Mouse (Mus musculus) MEL-GATA-1-ER (cell line): ENCODE results near the gene Maml3.

Experiments
- DNase-seq: peaks from one replicate; pipeline ENCODE4 v3.0.0-alpha.2; 2012; ENCODE audit warnings: low read depth; ENCODE audit errors: extremely low read depth

Maml3 gene

GRCm38 (mm10) chr3:51713233-51713632 is 391.6 kb downstream of the Maml3 start:
- DNase-seq = no peak

DNA sequence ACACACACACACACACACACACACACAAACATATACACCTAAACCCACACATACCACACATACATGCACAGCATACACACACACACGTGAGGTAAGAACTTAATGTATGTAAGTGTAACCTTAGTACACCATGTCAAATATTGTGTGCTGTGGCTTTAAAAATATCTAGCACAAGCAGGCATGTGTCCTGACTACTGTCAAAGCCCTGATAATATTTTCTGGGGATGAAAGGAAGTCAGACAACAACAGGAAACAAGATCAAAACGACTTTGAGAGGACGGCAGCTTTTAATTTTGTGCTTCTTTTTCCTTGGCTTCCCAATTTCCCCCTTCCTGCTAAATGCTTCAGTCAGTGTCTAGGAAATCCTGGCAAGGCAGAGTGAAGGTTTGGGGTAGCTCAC is 392.5 kb downstream of the Maml3 start:
- no peak for DNase-seq

DNA sequence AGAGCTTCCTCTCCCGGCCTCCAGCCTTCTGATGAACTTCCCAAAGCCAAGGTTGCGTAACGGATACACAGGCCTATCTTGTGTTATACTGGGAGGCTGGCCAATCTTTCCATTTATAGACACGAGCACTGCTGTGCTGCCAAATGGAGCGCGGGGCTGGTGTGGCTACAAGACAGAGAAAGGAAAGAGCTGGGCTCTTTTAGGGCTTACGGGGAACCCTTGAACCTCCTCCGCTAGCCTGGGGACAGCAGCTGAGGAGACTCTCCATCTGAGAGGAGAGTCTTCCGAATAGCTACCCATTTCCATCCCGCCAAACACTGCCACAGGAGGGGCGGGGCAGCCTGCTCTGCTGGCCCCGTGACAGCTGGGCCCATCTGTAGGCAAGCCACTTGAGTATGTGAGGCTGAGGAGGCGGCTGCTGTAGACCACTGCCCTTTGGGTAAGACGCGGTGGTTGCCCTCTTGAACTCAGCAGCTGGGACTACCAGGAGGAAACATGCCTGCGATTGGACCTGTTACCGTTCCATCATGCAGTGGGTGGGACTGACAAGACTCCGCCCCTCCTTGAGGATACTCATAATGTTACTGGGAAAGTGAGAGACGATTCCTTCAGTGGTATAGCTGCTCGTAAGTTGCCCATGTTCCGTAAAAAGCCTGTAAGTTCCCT is 396.0 kb downstream of the Maml3 start:
- peak; percentile 75 for DNase-seq

GRCm38 (mm10) chr3:51708375-51708745 is 396.5 kb downstream of the Maml3 start:
- DNase-seq = no peak

DNA sequence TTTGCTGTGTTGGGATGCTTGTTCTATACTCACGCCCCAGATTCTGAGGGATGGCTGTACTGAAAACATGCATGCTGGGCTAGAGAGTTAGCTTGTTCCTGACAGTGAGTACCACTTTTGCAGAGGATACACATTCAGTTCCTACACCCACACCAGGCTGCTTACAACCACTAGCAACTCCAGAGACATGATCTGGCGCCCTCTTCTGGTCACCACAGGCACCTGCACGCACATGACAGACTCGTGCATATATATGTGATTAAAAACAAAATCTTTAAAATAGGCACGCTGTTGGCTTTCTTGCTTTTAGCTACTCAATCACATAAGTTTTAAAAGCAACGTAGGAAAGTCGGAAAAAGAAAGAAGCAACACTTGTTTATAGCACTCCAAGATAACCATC is 399.7 kb downstream of the Maml3 start:
- DNase-seq = no peak

- DNase-seq = no peak
Observed at GRCm38 (mm10) chr3:51703478-51703877, 401.4 kb downstream of the Maml3 start.

GRCm38 (mm10) chr3:51702701-51703286 is 402.1 kb downstream of the Maml3 start:
- DNase-seq = no peak

GRCm38 (mm10) chr3:51701950-51702349 is 402.9 kb downstream of the Maml3 start:
- no peak for DNase-seq

GRCm38 (mm10) chr3:51701281-51701751 is 403.6 kb downstream of the Maml3 start:
- DNase-seq = no peak

- no peak for DNase-seq
Observed at GRCm38 (mm10) chr3:51700731-51701280, 404.1 kb downstream of the Maml3 start.

- no peak for DNase-seq
Observed at GRCm38 (mm10) chr3:51700123-51700522, 404.8 kb downstream of the Maml3 start.

DNA sequence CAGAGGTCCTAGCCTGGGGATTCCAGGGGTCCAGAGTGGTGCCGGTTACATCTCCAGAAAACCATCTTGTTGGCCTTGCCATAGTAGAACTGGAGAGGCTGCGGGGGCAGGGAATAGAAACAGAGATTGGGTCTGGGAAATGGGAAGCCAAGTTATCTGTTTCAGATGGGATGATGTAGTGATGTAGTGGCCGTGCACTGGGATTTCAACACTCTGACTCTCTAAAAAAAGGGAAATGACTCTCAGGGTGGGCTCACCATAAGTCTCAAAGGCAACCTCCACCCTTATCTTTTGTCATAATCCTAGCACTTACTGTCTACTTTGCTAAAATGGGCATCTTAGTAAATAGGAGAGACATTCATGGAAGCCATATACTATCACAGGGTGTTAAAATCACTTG is 406.9 kb downstream of the Maml3 start:
- no peak for DNase-seq

DNA sequence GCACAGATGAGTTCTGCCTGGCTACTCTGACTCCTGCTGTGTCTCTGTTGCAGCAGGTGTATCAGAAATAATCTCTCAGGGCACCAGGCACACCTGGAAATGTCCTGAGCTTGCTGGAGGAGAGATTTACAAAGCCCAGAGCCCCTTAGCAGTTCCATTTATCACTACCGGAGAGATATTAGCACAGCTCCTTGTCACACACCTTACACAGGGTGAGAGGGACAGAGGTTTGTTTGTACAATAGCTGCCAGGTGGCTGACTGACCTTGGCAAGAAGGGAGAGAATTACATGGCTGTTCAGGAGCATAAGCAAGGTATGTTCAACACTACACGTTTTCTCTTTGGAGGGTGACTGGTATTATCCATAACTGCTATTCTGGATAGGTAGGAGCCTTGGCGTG is 409.2 kb downstream of the Maml3 start:
- DNase-seq = no peak

- no peak for DNase-seq
Observed at GRCm38 (mm10) chr3:51694576-51694975, 410.3 kb downstream of the Maml3 start.

- DNase-seq = no peak
Observed at GRCm38 (mm10) chr3:51693196-51693595, 411.7 kb downstream of the Maml3 start.

DNA sequence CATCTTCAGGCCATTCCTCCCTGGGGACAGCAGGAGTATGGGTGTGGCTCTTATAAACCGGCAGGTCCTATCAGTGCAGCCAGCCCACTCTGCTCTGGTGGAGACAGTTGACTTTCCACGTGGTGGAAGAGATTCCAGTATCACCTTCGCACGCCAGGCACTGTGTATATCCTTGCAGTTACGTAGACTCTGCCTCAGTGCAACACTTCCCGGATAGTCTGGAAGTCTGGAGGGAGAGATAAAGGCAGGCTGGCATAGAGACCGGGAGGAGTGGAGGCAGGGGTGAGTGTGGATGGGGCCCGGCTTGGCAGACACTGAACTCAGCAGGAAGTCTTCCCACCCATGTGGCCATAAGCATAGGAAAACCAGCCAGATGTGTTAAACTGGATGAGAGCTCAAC is 416.2 kb downstream of the Maml3 start:
- no peak for DNase-seq

GRCm38 (mm10) chr3:51686791-51687190 is 418.1 kb downstream of the Maml3 start:
- no peak for DNase-seq

DNA sequence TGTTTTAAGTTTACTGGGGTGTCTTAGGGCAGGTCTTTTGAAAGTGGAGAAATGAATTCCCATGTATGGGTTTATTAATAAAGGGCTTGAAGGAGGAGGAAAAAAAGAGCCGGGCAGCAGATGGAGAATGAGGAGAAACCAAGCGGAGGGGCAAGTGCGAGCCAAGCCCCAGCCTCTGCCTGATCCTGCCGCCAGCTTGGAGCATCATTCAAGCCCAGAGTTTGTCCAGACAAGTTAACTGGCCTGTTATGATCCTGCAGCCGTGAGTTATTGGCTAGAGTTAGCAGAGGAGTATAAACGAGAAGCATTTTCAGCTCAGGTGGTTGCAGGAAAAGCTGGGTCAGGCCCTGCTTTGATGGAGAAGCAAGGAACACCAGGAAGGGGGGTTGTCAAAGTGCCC is 418.6 kb downstream of the Maml3 start:
- DNase-seq = no peak

DNA sequence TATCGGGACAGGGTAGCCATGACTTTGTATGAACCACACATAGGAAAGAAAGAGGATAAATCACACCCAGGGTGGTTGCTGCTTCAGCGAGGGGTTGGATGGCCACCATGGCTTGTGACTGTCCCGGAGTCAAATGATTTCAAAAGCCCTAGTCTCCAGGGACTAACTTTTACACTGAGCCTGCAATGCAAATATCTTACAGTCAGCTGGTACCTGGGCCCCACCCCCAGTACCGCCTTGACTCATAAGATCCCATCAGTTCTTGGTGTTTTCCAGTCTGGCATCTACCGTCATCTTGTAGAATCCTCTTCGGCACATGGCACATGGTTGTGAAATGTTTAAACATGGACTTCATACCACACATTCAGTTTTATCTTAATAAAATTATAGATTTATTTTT is 419.3 kb downstream of the Maml3 start:
- DNase-seq = no peak

DNA sequence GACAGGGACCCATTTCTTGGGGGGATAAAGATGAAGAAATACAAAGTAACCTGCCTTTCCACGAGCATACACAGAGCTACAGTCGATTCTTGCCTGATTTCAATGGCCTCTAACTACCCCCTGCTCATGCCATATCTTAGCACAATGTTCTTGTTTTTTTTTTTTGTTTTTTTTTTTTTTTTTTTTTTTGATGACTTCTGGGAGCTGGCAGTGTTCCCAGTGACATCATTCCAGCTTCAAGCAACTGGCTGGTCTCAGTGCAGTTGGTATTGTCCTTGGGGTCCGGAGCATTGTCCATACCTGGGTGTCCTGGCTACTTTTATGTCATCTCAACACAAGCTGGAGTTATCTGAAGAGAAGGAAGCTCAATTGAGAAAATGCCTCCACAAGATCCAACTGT is 429.9 kb downstream of the Maml3 start:
- DNase-seq = no peak

DNA sequence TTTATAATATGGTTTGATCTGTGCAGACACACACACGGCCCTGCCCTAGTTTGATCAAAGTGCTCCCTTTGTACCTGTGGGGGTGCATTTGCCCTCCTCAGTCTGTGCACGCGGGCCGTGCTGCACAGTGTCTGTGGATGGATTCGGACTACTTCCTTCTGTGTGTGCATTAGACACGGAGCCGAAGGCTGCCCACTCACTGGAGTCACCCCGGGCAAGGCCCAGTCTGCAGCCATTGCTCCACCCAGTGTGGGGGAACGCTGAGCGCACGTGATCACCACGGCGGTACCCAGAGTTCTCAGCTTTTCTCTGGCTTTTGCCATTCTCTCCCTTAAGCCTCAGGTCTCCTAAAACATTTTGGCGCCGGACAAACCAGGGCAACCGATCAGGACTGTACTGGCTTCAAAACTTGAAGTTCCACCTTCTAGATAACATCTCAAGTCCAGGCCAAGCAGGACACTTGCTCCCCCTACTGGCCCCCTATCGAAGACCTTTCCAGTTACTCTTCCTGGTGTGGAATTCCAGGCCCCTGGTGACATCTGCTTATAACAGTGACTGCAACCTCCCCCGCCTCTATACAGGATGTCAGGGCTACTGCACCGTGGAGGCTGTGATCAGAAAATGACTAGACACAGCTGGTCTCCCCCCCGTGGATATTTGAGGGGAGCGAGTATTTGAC is 431.3 kb downstream of the Maml3 start:
- no peak for DNase-seq

DNA sequence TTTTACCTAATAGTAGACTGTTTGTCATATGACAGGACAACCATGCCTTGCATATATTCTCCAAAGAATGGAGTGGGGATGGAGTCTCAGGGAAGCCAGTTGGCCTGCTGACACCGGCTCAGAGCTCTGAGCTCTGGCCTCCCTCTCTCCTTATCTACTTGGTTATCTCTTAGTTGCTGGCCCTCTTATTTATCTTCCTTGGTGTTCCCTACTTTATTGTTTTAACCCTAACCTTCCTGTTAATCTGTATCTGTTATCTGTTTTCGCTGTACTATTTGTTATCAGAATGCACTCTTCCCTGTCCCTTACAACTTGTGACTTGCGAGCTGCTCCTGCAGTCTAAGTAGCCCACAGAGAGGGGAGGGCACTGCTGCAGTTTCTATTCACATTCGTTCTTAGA is 432.2 kb downstream of the Maml3 start:
- no peak for DNase-seq

DNA sequence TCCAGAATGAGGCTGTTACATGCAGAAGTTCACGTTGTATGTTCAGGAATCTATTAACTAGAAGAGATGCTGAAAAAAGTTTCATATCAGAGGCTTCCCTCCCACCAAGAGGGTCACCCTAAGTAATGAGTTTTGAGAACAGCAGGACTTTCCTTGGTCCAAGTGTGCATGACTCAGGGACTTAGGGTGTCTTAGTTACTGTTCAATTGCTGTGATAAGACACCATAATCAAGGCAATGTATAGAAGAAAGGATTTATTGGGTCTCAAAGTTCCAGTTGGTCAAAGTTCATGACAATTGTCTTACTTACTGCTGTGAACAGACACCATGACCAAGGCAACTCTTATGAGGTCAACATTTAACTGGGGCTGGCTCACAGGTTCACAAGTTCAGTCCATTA is 433.8 kb downstream of the Maml3 start:
- no peak for DNase-seq
